Mouse (Mus musculus) cerebellum, adult 2 months (tissue): ENCODE results near the gene Afap1l2.

Experiments used
- CTCF ChIP-seq: fragments of 200-500 bp; IDR thresholded peaks from 2 replicates; pipeline ENCODE4 v1.5.1; 2011; ENCODE audit warnings: low read depth, mild to moderate bottlenecking, control low read depth, low read length, moderate library complexity, borderline replicate concordance; ENCODE audit not compliant: insufficient read depth
- POLR2A ChIP-seq: fragments of 200-500 bp; IDR thresholded peaks from 2 replicates; pipeline ENCODE4 v1.6.1; 2011; ENCODE audit warnings: low read length, control low read depth, borderline replicate concordance; ENCODE audit not compliant: insufficient read depth

DNA sequence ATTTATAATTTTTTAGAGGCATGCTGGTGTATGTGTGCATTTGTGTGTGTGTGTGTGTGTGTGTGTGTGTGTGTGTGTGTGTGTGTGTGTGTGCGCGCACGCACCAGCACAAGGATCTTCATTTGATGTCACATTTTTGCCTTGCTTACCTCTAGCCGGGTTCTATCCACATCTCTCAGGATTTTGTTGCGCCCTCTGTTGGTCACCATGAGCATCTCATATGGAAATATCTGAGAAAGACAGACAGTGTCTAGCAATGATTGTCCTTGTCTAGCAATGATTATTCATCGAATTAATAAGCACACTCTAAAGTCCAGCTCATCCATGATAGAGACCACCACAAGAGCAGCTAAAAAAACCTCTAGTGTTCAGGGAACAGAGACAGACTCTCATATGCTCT, 31.2 kb upstream of the Afap1l2 start:
- TF ChIP-seq CTCF (peak; percentile 47; the same call in 1 of the 2 replicates), POLR2A (no peak)
